Mouse (Mus musculus) intestine, embryonic 14.5 days (tissue): Measurements from ENCODE around the gene Sft2d2. TPM values are rescaled to one million over a fixed set of nuclear protein-coding genes. Genes with fewer than 3 reads are reported as not detected.
A peak's percentile ranks its signal among the peaks of the same experiment; 100 is the strongest.

Experiments
- ATAC-seq: fragments of 200-750 bp; cut with Nextera tagmentation; replicated peaks from 2 replicates; pipeline ENCODE4 v1.8.0; 2017; ENCODE audit warnings: low read depth, moderate number of reproducible peaks, moderate TSS enrichment, moderate library complexity; ENCODE audit not compliant: low FRiP score, low TSS enrichment
- DNase-seq: peaks from one replicate; pipeline ENCODE4 v3.0.0-alpha.2; 2018; ENCODE audit warnings: low spot score
- H3K27ac ChIP-seq: fragments of 300-500 bp; sonication (generic); 2 replicates; pipeline ENCODE4 v1.5.1; 2014; ENCODE audit warnings: low read depth, mild to moderate bottlenecking, control low read depth
- H3K27me3 ChIP-seq: fragments of 300-500 bp; sonication (generic); replicated peaks from 2 replicates; pipeline ENCODE4 v1.6.1; 2014; ENCODE audit warnings: low read length, control low read depth; ENCODE audit not compliant: control insufficient read depth, insufficient read depth
- H3K36me3 ChIP-seq: fragments of 300-500 bp; sonication (generic); 2 replicates; pipeline ENCODE4 v1.6.1; 2014; ENCODE audit warnings: low read length, control low read depth; ENCODE audit not compliant: control insufficient read depth, insufficient read depth
- H3K4me1 ChIP-seq: fragments of 300-500 bp; sonication (generic); replicated peaks from 2 replicates; pipeline ENCODE4 v1.6.1; 2014; ENCODE audit warnings: low read length, control low read depth, mixed read lengths; ENCODE audit not compliant: control insufficient read depth, insufficient read depth
- H3K4me2 ChIP-seq: fragments of 300-500 bp; sonication (generic); 2 replicates; pipeline ENCODE4 v1.6.1; 2014; ENCODE audit warnings: low read length
- H3K4me3 ChIP-seq: fragments of 300-500 bp; sonication (generic); 2 replicates; pipeline ENCODE4 v1.5.1; 2014; ENCODE audit warnings: low read depth, low read length, control low read depth, mixed read lengths
- H3K9ac ChIP-seq: fragments of 300-500 bp; sonication (generic); 2 replicates; pipeline ENCODE4 v1.6.1; 2014; ENCODE audit warnings: mild to moderate bottlenecking, low read length
- H3K9me3 ChIP-seq: fragments of 300-500 bp; sonication (generic); 2 replicates; pipeline ENCODE4 v1.6.1; 2016; ENCODE audit warnings: low read length, control low read depth; ENCODE audit not compliant: control insufficient read depth
- WGBS: fragments of 180-500 bp; shearing (Covaris S2); extraction: QIAGEN DNeasy Blood & Tissue Kit; methylation state at CpG from one replicate; pipeline ENCODE4 v1.1.7; 2014; 5-methylcytosine and 5-hydroxymethylcytosine counted together
- polyA plus RNA-seq: library from polyadenylated mRNA; unstranded; fragments of >200 nt; fragmentation: Nextera tagmentation; extraction: Ambion mirVana; gene quantifications from 2 replicates; pipeline ENCODE4 v1.2.1, GENCODE M21; 2014

The Sft2d2 gene
- 30.8 and 31.7 TPM in 2 replicates for polyA plus RNA-seq

- DNase-seq, result peak; percentile 91
- under 1% methylated on average over 68 of the region's 69 CpGs for WGBS
- Histone ChIP-seq H3K27ac (peak within 1 kb of the TSS; percentile 86), H3K4me1 (peaks cover 10% of the 10 kb centered on the region; the same call in 1 of the 2 replicates), H3K27me3 (no peaks in the 10 kb centered on the region), H3K4me3 (peak within 1 kb of the TSS; percentile 64), H3K36me3 (no peaks in the 10 kb centered on the region), H3K9me3 (no peaks in the 10 kb centered on the region), H3K9ac (peak within 1 kb of the TSS; percentile 69), H3K4me2 (peak within 1 kb of the TSS; percentile 73)
- ATAC-seq, result peak; percentile 89
These were observed at the start of gene Sft2d2 for GRCm38 (mm10) chr1:165193880-165194661. TSS of gene Sft2d2 (minus strand) at chr1:165194438.

DNA sequence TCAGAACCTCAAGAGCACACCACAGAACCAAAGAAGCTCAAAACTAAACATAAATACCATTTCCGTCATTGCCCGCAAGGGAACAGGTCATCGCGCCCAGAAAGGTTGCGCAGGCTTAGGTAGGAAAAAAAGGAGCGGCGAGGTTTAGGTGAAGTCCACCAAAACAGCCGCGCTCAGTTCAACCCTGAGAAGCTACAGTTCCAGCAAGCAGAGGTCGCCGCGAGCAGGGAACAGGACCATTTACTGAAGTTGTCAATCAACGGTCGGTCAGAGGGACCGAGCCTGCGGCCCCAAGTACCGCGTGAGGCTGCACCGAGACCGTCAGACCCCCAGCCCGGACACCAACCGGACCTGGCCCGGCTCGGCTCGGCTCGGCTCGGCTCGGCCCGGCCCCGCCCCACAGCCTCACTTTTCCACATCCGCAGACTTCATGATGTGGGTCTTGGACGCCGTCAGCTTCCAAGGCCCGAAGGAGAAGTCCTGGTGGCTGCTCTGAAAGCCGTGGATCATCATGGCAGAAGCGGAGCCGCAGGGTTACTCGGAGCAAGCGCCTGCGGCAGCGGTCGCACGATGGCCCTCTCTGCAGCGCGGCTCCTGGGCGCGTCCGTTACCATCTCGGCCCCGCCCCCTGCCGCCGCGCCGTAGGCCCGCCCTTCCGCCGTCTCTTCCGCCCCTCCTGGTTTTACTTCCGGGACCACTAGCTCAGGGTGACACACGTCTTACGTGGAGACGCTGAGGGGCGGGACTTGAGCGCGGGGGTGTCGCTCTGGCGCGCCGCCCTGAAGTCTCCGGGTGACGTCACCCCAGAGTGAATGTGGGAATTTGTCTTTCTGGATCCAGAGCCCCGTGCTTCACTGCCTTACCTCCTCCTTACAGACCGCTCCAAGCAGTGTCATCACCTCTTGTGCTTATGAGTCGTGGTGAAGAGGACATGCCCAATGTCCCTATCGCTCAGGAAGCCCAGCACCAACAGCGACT, 42.4 kb upstream of the Sft2d2 start, which contains the start of gene Tiprl:
Gene Tiprl (minus strand): TSS at position 676 of the 978 bp plus-strand sequence.
- peak within 1 kb of the TSS; percentile 91 for H3K4me2 ChIP-seq
- peak within 1 kb of the TSS; percentile 88 for H3K4me3 ChIP-seq
- under 1% methylated on average over 72 of the region's 76 CpGs for WGBS
- peak within 1 kb of the TSS; percentile 85 for H3K9ac ChIP-seq
- H3K4me1 ChIP-seq, result peaks cover 12% of the 10 kb centered on the region
- no peaks in the 10 kb centered on the region for H3K36me3 ChIP-seq
- peak within 1 kb of the TSS; percentile 93 for H3K27ac ChIP-seq
- DNase-seq, result peak; percentile 97
- no peaks in the 10 kb centered on the region for H3K9me3 ChIP-seq
- ATAC-seq, result peak; percentile 99
- no peaks in the 10 kb centered on the region for H3K27me3 ChIP-seq

- Histone ChIP-seq H3K9me3 (no peaks in the 10 kb centered on the region), H3K9ac (peak overlapping the region; percentile 85), H3K4me3 (peak overlapping the region; percentile 88), H3K4me1 (peaks cover 12% of the 10 kb centered on the region), H3K36me3 (no peaks in the 10 kb centered on the region), H3K27me3 (no peaks in the 10 kb centered on the region), H3K4me2 (peak overlapping the region; percentile 91), H3K27ac (peak overlapping the region; percentile 93; the same call in 1 of the 2 replicates)
- ATAC-seq, result no peak
- no peak for DNase-seq
- WGBS, result 9% methylated on average over 10 of the region's 10 CpGs
These were observed 41.6 kb upstream of the Sft2d2 start for GRCm38 (mm10) chr1:165235846-165236245.

DNA sequence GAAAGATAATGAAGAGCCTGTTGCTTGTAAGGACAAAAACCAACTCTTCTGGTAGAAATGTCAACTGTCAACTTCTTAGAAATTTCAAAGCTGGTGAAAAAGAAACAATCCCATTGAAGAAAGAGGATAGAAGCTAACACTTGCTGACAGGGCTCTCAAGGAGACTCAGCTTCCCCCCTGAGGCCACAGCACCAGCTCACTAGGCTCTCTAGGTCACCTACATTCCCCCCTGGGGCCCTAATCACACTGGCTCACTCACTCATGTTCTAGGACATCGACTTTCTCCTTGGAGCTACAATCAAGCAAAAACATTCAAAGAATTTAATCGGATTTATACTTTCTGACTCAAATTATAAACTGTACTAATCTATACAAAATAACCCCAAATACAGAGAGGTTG, 39.6 kb upstream of the Sft2d2 start:
- no peak overlapping the region for H3K27ac ChIP-seq
- H3K4me3 ChIP-seq, result no peak overlapping the region
- H3K9ac ChIP-seq, result no peak overlapping the region
- no peaks in the 10 kb centered on the region for H3K27me3 ChIP-seq
- H3K4me2 ChIP-seq, result no peak overlapping the region
- H3K9me3 ChIP-seq, result no peaks in the 10 kb centered on the region
- WGBS, result 73% methylated on average over 2 of the region's 2 CpGs
- peaks cover 12% of the 10 kb centered on the region for H3K4me1 ChIP-seq
- no peaks in the 10 kb centered on the region for H3K36me3 ChIP-seq
- DNase-seq (no peak), ATAC-seq (no peak)

DNA sequence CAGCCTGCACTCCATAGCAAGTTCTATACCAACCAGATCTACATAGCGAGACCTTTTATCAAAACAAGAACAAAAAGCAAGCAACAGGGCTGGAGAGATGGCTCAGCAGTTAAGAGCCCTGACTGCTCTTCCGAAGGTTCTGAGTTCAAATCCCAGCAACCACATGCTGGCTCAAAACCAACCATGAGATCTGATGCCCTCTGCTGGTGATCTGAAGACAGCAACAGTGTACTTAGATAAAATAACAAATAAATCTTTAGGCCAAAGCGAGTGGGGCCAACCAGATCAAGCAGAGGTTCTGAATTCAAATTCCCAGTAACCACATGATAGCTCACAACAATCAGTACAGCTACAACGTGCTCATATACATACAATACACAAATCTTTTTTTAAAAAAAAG, 36.5 kb upstream of the Sft2d2 start:
- Histone ChIP-seq H3K27ac (no peak overlapping the region), H3K4me2 (no peak overlapping the region), H3K4me3 (no peak overlapping the region), H3K27me3 (no peaks in the 10 kb centered on the region), H3K9ac (no peak overlapping the region), H3K4me1 (peaks cover 9% of the 10 kb centered on the region), H3K36me3 (peaks cover 16% of the 10 kb centered on the region; the same call in 1 of the 2 replicates), H3K9me3 (no peaks in the 10 kb centered on the region)
- no peak for DNase-seq
- 92% methylated on average over 4 of the region's 4 CpGs for WGBS
- ATAC-seq, result no peak

DNA sequence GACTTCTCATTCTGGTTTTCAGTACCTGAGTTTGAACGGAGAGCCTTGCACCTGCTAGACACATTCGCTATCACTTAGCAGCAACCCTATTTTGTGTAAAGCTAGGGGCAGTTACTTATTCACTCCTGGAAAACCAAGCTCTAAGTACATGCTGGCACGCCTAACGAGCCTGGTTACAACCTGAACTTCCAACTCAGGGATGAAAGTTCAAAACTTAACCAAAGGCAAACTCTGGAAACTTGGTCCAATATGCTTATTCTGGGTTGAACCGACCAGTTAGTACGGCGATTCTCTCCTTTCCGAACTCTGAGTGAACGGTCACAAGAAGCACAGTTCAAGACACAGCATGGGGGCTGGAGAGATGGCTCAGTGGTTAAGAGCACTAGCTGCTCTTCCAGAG, 35.3 kb upstream of the Sft2d2 start:
- ATAC-seq (no peak), DNase-seq (no peak)
- Histone ChIP-seq H3K9ac (no peak overlapping the region), H3K36me3 (peaks cover 25% of the 10 kb centered on the region; the same call in 1 of the 2 replicates), H3K9me3 (no peaks in the 10 kb centered on the region), H3K27me3 (no peaks in the 10 kb centered on the region), H3K4me2 (no peak overlapping the region), H3K27ac (no peak overlapping the region), H3K4me1 (peaks cover 3% of the 10 kb centered on the region; the same call in 1 of the 2 replicates), H3K4me3 (no peak overlapping the region)
- 94% methylated on average over 9 of the region's 9 CpGs for WGBS

GRCm38 (mm10) chr1:165217023-165217589, 22.9 kb upstream of the Sft2d2 start:
- ATAC-seq, result no peak
- H3K27ac ChIP-seq, result no peak overlapping the region
- H3K9me3 ChIP-seq, result no peaks in the 10 kb centered on the region
- H3K27me3 ChIP-seq, result no peaks in the 10 kb centered on the region
- H3K4me2 ChIP-seq, result no peak overlapping the region
- H3K9ac ChIP-seq, result no peak overlapping the region
- WGBS, result 69% methylated on average over 2 of the region's 2 CpGs
- DNase-seq, result no peak
- peaks cover 76% of the 10 kb centered on the region for H3K36me3 ChIP-seq
- H3K4me1 ChIP-seq, result no peaks in the 10 kb centered on the region
- no peak overlapping the region for H3K4me3 ChIP-seq

GRCm38 (mm10) chr1:165215831-165216230, 21.6 kb upstream of the Sft2d2 start:
- no peaks in the 10 kb centered on the region for H3K4me1 ChIP-seq
- H3K27me3 ChIP-seq, result no peaks in the 10 kb centered on the region
- no peak overlapping the region for H3K4me2 ChIP-seq
- no peak overlapping the region for H3K4me3 ChIP-seq
- no peak overlapping the region for H3K27ac ChIP-seq
- DNase-seq (no peak), ATAC-seq (no peak)
- peaks cover 63% of the 10 kb centered on the region for H3K36me3 ChIP-seq
- no peak overlapping the region for H3K9ac ChIP-seq
- H3K9me3 ChIP-seq, result no peaks in the 10 kb centered on the region
- 83% methylated on average over 7 of the region's 7 CpGs for WGBS
